17 mouse cellular contexts compared by ENCODE assay signal in the genomic region with DNA sequence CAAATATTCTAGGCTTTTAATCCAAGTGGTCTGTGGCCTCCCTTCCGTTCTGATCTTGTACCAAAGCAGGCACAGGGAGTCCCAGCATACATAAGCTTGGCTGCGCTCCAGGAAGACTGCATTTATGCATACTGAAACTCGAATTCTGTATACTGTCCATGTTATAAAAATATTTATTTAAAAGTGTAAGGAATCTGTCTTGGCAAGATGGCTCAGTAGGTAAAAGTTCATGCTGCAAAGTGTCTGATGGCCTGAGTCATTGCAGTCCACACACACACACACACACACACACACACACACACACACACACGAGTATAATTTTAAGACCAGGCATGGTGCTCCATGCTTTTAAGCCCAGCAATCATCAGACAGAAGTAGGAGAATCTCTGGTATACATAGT. TPM values are rescaled to one million over a fixed set of nuclear protein-coding genes. Genes with fewer than 3 reads are reported as not detected.
DNase-seq lines count a peak whose midpoint lies in the region; ATAC-seq lines count a peak whose summit lies in the region.
"Had no signal": no experiment of that assay in that cellular context is flagged by ENCODE, and none has a peak within 500 bp of the region (broad histone marks: within the 10 kb centered on the region; RNA-seq: fewer than 3 reads in every experiment).

No protein-coding gene starts in this region.

- no peak for DNase-seq in heart, embryonic 10.5 days (ENCODE audit: low spot score)
- DNase-seq in midbrain, embryonic 11.5 days (ENCODE audit: low spot score, missing footprints): peak; percentile 73
- no peak for DNase-seq in midbrain, embryonic 10.5 days (ENCODE audit: low spot score)
- peak; percentile 21 to 51 for DNase-seq in heart, postnatal 10 days
- DNase-seq: cerebellum, adult 9-11 months; kidney, adult 18-20 months; spleen, adult 18-20 months; thymus, adult 18-20 months had no signal

- H3K4me2 ChIP-seq in heart, embryonic 12.5 days: no peak overlapping the region
- H3K4me2 ChIP-seq in midbrain, embryonic 11.5 days: no peak overlapping the region
- no peak overlapping the region for H3K4me2 ChIP-seq in stomach, embryonic 16.5 days (ENCODE audit: low read depth, low read length)
- H3K4me2 ChIP-seq: embryonic facial prominence, embryonic 13.5 days; forebrain, embryonic 12.5 days; liver, embryonic 12.5 days had no signal

- no peak for ATAC-seq in heart, embryonic 12.5 days (ENCODE audit: insufficient number of reproducible peaks, low FRiP score)
- ATAC-seq in midbrain, embryonic 11.5 days (ENCODE audit: low FRiP score): no peak
- ATAC-seq in stomach, embryonic 16.5 days (ENCODE audit: insufficient read depth, low FRiP score): peak; percentile 76; the same call in 1 of the 2 replicates
- no peak for ATAC-seq in cerebellum, adult (ENCODE audit: insufficient number of reproducible peaks, low FRiP score, low TSS enrichment)
- ATAC-seq: activated CD4-positive, CD25-positive, alpha-beta regulatory T cell, adult 4 months; liver, embryonic 12.5 days had no signal

- H3K27ac ChIP-seq in heart, embryonic 12.5 days (ENCODE audit: poor library complexity, severe bottlenecking): peak overlapping the region; percentile 16; the same call in 1 of the 2 replicates
- no peak overlapping the region for H3K27ac ChIP-seq in heart, embryonic 10.5 days
- no peak overlapping the region for H3K27ac ChIP-seq in midbrain, embryonic 11.5 days (ENCODE audit: low read depth, low read length)
- no peak overlapping the region for H3K27ac ChIP-seq in midbrain, embryonic 10.5 days (replicated peaks)
- H3K27ac ChIP-seq in stomach, embryonic 16.5 days (ENCODE audit: low read length): peak overlapping the region; percentile 44; the same call in 1 of the 2 replicates
- H3K27ac ChIP-seq: embryonic facial prominence, embryonic 13.5 days; forebrain, embryonic 12.5 days; hindbrain, embryonic 10.5 days; layer of hippocampus, adult 2 months; liver, embryonic 12.5 days had no signal

- WGBS in heart, embryonic 12.5 days: 77% methylated on average over 4 of the region's 4 CpGs
- 80% methylated on average over 4 of the region's 4 CpGs for WGBS in heart, embryonic 10.5 days
- WGBS in midbrain, embryonic 11.5 days: 89% methylated on average over 4 of the region's 4 CpGs
- WGBS in midbrain, embryonic 10.5 days: 93% methylated on average over 4 of the region's 4 CpGs
- 46% methylated on average over 4 of the region's 4 CpGs for WGBS in stomach, embryonic 16.5 days

- H3K4me3 ChIP-seq in heart, embryonic 12.5 days: no peak overlapping the region
- H3K4me3 ChIP-seq in heart, embryonic 10.5 days: no peak overlapping the region
- H3K4me3 ChIP-seq in midbrain, embryonic 11.5 days (ENCODE audit: low read depth, low read length): no peak overlapping the region
- H3K4me3 ChIP-seq in midbrain, embryonic 10.5 days: no peak overlapping the region
- H3K4me3 ChIP-seq in stomach, embryonic 16.5 days (replicated peaks; ENCODE audit: low read length): no peak overlapping the region
- H3K4me3 ChIP-seq: embryonic facial prominence, embryonic 13.5 days; forebrain, embryonic 12.5 days; hindbrain, embryonic 10.5 days; layer of hippocampus, adult 2 months; liver, embryonic 12.5 days had no signal

- intact Hi-C loops in heart, postnatal 10 days (cut with DNase I): loop anchor here (10.0 kb wide), 1 partner anchor 158 kb away; a partner anchor contains a TSS

- H3K4me1 ChIP-seq in heart, embryonic 12.5 days (replicated peaks): no peaks in the 10 kb centered on the region
- H3K4me1 ChIP-seq in heart, embryonic 10.5 days: peaks cover 1% of the 10 kb centered on the region; the same call in 1 of the 2 replicates
- no peaks in the 10 kb centered on the region for H3K4me1 ChIP-seq in midbrain, embryonic 11.5 days (ENCODE audit: control insufficient read depth, insufficient read depth, low read length)
- no peaks in the 10 kb centered on the region for H3K4me1 ChIP-seq in midbrain, embryonic 10.5 days
- no peaks in the 10 kb centered on the region for H3K4me1 ChIP-seq in stomach, embryonic 16.5 days (ENCODE audit: control insufficient read depth, insufficient read depth, low read length)
- H3K4me1 ChIP-seq: embryonic facial prominence, embryonic 13.5 days; forebrain, embryonic 12.5 days; hindbrain, embryonic 10.5 days; liver, embryonic 12.5 days had no signal

- no peaks in the 10 kb centered on the region for H3K9me3 ChIP-seq in heart, embryonic 12.5 days (replicated peaks)
- H3K9me3 ChIP-seq in heart, embryonic 10.5 days: no peaks in the 10 kb centered on the region
- H3K9me3 ChIP-seq in midbrain, embryonic 11.5 days (ENCODE audit: control insufficient read depth, low read length): no peaks in the 10 kb centered on the region
- H3K9me3 ChIP-seq in midbrain, embryonic 10.5 days (replicated peaks): no peaks in the 10 kb centered on the region
- H3K9me3 ChIP-seq in stomach, embryonic 16.5 days (replicated peaks; ENCODE audit: control insufficient read depth, low read length): no peaks in the 10 kb centered on the region
- H3K9me3 ChIP-seq: embryonic facial prominence, embryonic 13.5 days; forebrain, embryonic 12.5 days; hindbrain, embryonic 10.5 days; liver, embryonic 12.5 days had no signal

- peaks cover 61% of the 10 kb centered on the region for H3K36me3 ChIP-seq in heart, embryonic 12.5 days
- H3K36me3 ChIP-seq in heart, embryonic 10.5 days: peaks cover 66% of the 10 kb centered on the region
- peaks cover 19% of the 10 kb centered on the region for H3K36me3 ChIP-seq in midbrain, embryonic 11.5 days (ENCODE audit: control insufficient read depth, insufficient read depth, low read length)
- peaks cover 85% of the 10 kb centered on the region for H3K36me3 ChIP-seq in midbrain, embryonic 10.5 days
- peaks cover 2% of the 10 kb centered on the region; the same call in 1 of the 2 replicates for H3K36me3 ChIP-seq in stomach, embryonic 16.5 days (ENCODE audit: control insufficient read depth, insufficient read depth, low read length)

- no peak overlapping the region for H3K9ac ChIP-seq in heart, embryonic 12.5 days
- no peak overlapping the region for H3K9ac ChIP-seq in midbrain, embryonic 11.5 days (ENCODE audit: low read length)
- no peak overlapping the region for H3K9ac ChIP-seq in stomach, embryonic 16.5 days (ENCODE audit: low read length)
- H3K9ac ChIP-seq: embryonic facial prominence, embryonic 13.5 days; forebrain, embryonic 12.5 days; liver, embryonic 12.5 days had no signal

- H3K27me3 ChIP-seq in heart, embryonic 12.5 days (replicated peaks): no peaks in the 10 kb centered on the region
- H3K27me3 ChIP-seq in heart, embryonic 10.5 days (ENCODE audit: insufficient read depth, poor library complexity, severe bottlenecking): no peaks in the 10 kb centered on the region
- no peaks in the 10 kb centered on the region for H3K27me3 ChIP-seq in midbrain, embryonic 11.5 days (ENCODE audit: control insufficient read depth, insufficient read depth, low read length)
- no peaks in the 10 kb centered on the region for H3K27me3 ChIP-seq in midbrain, embryonic 10.5 days (ENCODE audit: low read depth, poor library complexity, severe bottlenecking)
- no peaks in the 10 kb centered on the region for H3K27me3 ChIP-seq in stomach, embryonic 16.5 days (ENCODE audit: control insufficient read depth, insufficient read depth, low read length)
- H3K27me3 ChIP-seq: embryonic facial prominence, embryonic 13.5 days; forebrain, embryonic 12.5 days; liver, embryonic 12.5 days had no signal

RNA-seq across cellular contexts. Expression of a gene that starts 27.6 kb away (rescaled TPM):
- polyA plus RNA-seq in heart, embryonic 12.5 days (2016; fragmentation: Nextera tagmentation; extraction: Ambion mirVana): 33.6 and 34.3 TPM in 2 replicates
- 28.5 and 38.3 TPM in 2 replicates for polyA plus RNA-seq in heart, embryonic 10.5 days (2016; fragmentation: Nextera tagmentation; extraction: Ambion mirVana)
- polyA plus RNA-seq in midbrain, embryonic 11.5 days (2014; fragmentation: Nextera tagmentation; extraction: Ambion mirVana): 45.8 and 46.8 TPM in 2 replicates
- polyA plus RNA-seq in midbrain, embryonic 10.5 days (2016; fragmentation: Nextera tagmentation; extraction: Ambion mirVana): 35.0 and 36.2 TPM in 2 replicates
- total RNA-seq in heart, postnatal 10 days (2021): 10 to 100 TPM; 32.7 TPM
- 22.7 and 25.2 TPM in 2 replicates for polyA plus RNA-seq in stomach, embryonic 16.5 days (2015; fragmentation: Nextera tagmentation; extraction: Ambion mirVana)

Comparison
In these comparisons a context has a peak if more than half of its experiments do, and no peak if none do; other contexts are left out.
1. H3K27ac ChIP-seq: peak in heart, embryonic 12.5 days (single experiment) and stomach, embryonic 16.5 days (single experiment); none in heart, embryonic 10.5 days (single experiment), midbrain, embryonic 11.5 days (single experiment) and midbrain, embryonic 10.5 days (single experiment).
2. DNase-seq: peak in midbrain, embryonic 11.5 days (single experiment) and heart, postnatal 10 days (2 of 2); none in heart, embryonic 10.5 days (single experiment) and midbrain, embryonic 10.5 days (single experiment).